Mouse (Mus musculus): ENCODE measurements around the gene Mbd3. TPM values are rescaled to one million over a fixed set of nuclear protein-coding genes. Genes with fewer than 3 reads are reported as not detected.
A peak's percentile ranks its signal among the peaks of the same experiment; 100 is the strongest.

The Mbd3 gene
- polyA plus RNA-seq, 1 experiment from 2014 or later, result 87.4 TPM

- Histone ChIP-seq H3K27ac (peak overlapping the region; percentile 80), H3K9me3 (replicated peaks) (no peaks in the 10 kb centered on the region), H3K9ac (peak overlapping the region; percentile 82), H3K27me3 (peaks cover 7% of the 10 kb centered on the region; the same call in 1 of the 2 replicates), H3K36me3 (peaks cover 26% of the 10 kb centered on the region), H3K4me1 (replicated peaks) (peaks cover 57% of the 10 kb centered on the region), H3K4me3 (replicated peaks) (no peak overlapping the region), H3K4me2 (peak overlapping the region; percentile 98)
- 68% methylated on average over 4 of the region's 4 CpGs for WGBS (ENCODE audit: insufficient replicate concordance)
- ATAC-seq (ENCODE audit: low read depth) (peak; percentile 21; the same call in 1 of the 2 replicates), DNase-seq (peak; percentile 52)
These were observed 15.2 kb downstream of the Mbd3 start for GRCm38 (mm10) chr10:80384115-80384639.

DNA sequence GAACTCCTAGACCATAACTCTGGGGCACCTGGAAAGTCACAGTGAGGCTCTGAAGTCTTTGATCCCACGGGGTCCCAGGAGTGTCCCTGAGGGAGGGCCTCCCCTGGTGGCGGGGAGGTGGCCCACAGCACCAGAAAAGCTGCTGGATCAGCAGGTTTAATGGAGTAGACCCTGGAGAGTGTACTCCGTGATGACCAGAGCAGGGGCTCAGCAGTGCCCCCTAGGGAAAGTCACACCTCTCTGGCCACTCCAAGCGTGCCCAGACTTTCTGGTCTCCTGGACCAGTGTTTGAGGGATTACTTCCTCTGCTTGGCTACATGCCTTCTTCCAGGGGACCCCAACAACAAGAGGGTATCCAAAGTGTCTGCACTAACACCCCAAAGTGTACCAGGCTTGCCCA lies 15.9 kb downstream of the Mbd3 start:
- 67% methylated on average over 4 of the region's 4 CpGs for WGBS (ENCODE audit: insufficient replicate concordance)
- Histone ChIP-seq H3K4me2 (no peak overlapping the region), H3K9ac (no peak overlapping the region), H3K4me3 (replicated peaks) (no peak overlapping the region), H3K9me3 (replicated peaks) (no peaks in the 10 kb centered on the region), H3K4me1 (replicated peaks) (peaks cover 54% of the 10 kb centered on the region), H3K36me3 (peaks cover 26% of the 10 kb centered on the region), H3K27ac (0 out of 2 replicates have a peak overlapping the region, but pooled peaks have one; percentile 80), H3K27me3 (peaks cover 7% of the 10 kb centered on the region; the same call in 1 of the 2 replicates)
- ATAC-seq (ENCODE audit: low read depth) (no peak), DNase-seq (no peak)

GRCm38 (mm10) chr10:80382641-80383365 lies 16.5 kb downstream of the Mbd3 start:
- peaks cover 7% of the 10 kb centered on the region; the same call in 1 of the 2 replicates for H3K27me3 ChIP-seq
- ATAC-seq (ENCODE audit: low read depth) (no peak), DNase-seq (no peak)
- peaks cover 26% of the 10 kb centered on the region for H3K36me3 ChIP-seq
- 88% methylated on average over 7 of the region's 7 CpGs for WGBS (ENCODE audit: insufficient replicate concordance)
- H3K27ac ChIP-seq, result no peak overlapping the region; the same call in 1 of the 2 replicates
- H3K9me3 ChIP-seq (replicated peaks), result no peaks in the 10 kb centered on the region
- no peak overlapping the region for H3K4me2 ChIP-seq
- no peak overlapping the region for H3K9ac ChIP-seq
- H3K4me1 ChIP-seq (replicated peaks), result peaks cover 50% of the 10 kb centered on the region
- no peak overlapping the region for H3K4me3 ChIP-seq (replicated peaks)

- Histone ChIP-seq H3K4me3 (replicated peaks) (no peak overlapping the region), H3K27ac (no peak overlapping the region), H3K4me2 (no peak overlapping the region), H3K9me3 (replicated peaks) (no peaks in the 10 kb centered on the region), H3K4me1 (replicated peaks) (0 out of 2 replicates have a peak, but pooled peaks cover 7% of the 10 kb centered on the region), H3K36me3 (peaks cover 22% of the 10 kb centered on the region), H3K27me3 (peaks cover 6% of the 10 kb centered on the region), H3K9ac (no peak overlapping the region)
- ATAC-seq (ENCODE audit: low read depth) (no peak), DNase-seq (no peak)
- 46% methylated on average over 10 of the region's 10 CpGs for WGBS (ENCODE audit: insufficient replicate concordance)
These were observed 21.6 kb downstream of the Mbd3 start for GRCm38 (mm10) chr10:80377716-80378115.

GRCm38 (mm10) chr10:80376160-80376559 lies 23.2 kb downstream of the Mbd3 start:
- Histone ChIP-seq H3K27ac (no peak overlapping the region), H3K4me1 (replicated peaks) (peaks cover 12% of the 10 kb centered on the region; the same call in 1 of the 2 replicates), H3K27me3 (peaks cover 22% of the 10 kb centered on the region), H3K4me3 (replicated peaks) (no peak overlapping the region), H3K36me3 (peaks cover 6% of the 10 kb centered on the region), H3K9me3 (replicated peaks) (no peaks in the 10 kb centered on the region), H3K4me2 (no peak overlapping the region), H3K9ac (no peak overlapping the region)
- ATAC-seq (ENCODE audit: low read depth), result 0 out of 2 replicates have a peak, but pooled peaks have one; percentile 27
- peak; percentile 80 for DNase-seq
- under 1% methylated on average over 7 of the region's 7 CpGs for WGBS (ENCODE audit: insufficient replicate concordance)

DNA sequence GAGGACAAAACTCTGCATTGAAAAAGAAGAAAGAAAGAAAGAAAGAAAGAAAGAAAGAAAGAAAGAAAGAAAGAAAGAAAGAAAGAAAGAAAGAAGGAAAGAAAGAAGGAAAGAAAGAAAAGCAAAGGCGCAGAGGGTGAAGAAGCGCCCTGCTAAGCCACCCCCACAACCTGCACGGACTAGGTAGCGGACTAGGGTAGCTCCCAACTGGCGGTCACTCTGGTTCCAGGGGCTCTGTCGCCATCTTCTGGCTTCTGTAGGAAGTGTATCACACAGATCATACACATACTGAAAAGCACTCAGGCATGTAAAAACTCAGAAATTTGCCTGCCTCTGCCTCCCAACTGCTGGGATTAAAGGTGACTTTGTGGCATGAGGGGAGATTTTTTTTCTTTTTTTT lies 25.3 kb downstream of the Mbd3 start:
- Histone ChIP-seq H3K4me1 (replicated peaks) (peaks cover 12% of the 10 kb centered on the region; the same call in 1 of the 2 replicates), H3K4me2 (no peak overlapping the region), H3K27me3 (peaks cover 27% of the 10 kb centered on the region), H3K27ac (no peak overlapping the region), H3K4me3 (replicated peaks) (no peak overlapping the region), H3K9ac (no peak overlapping the region), H3K36me3 (no peaks in the 10 kb centered on the region), H3K9me3 (replicated peaks) (no peaks in the 10 kb centered on the region)
- 20% methylated on average over 6 of the region's 6 CpGs for WGBS (ENCODE audit: insufficient replicate concordance)
- DNase-seq (peak; percentile 67), ATAC-seq (ENCODE audit: low read depth) (peak; percentile 51; the same call in 1 of the 2 replicates)

GRCm38 (mm10) chr10:80372706-80373105 lies 26.6 kb downstream of the Mbd3 start:
- Histone ChIP-seq H3K9me3 (replicated peaks) (no peaks in the 10 kb centered on the region), H3K4me1 (replicated peaks) (peaks cover 5% of the 10 kb centered on the region; the same call in 1 of the 2 replicates), H3K4me3 (replicated peaks) (no peak overlapping the region), H3K36me3 (no peaks in the 10 kb centered on the region), H3K27me3 (peaks cover 36% of the 10 kb centered on the region), H3K9ac (no peak overlapping the region), H3K4me2 (no peak overlapping the region), H3K27ac (no peak overlapping the region)
- DNase-seq, result no peak
- no peak for ATAC-seq (ENCODE audit: low read depth)
- 68% methylated on average over 6 of the region's 6 CpGs for WGBS (ENCODE audit: insufficient replicate concordance)

- Histone ChIP-seq H3K9ac (no peak overlapping the region), H3K27me3 (peaks cover 43% of the 10 kb centered on the region), H3K9me3 (replicated peaks) (no peaks in the 10 kb centered on the region), H3K4me3 (replicated peaks) (no peak overlapping the region), H3K4me1 (replicated peaks) (peaks cover 5% of the 10 kb centered on the region; the same call in 1 of the 2 replicates), H3K27ac (no peak overlapping the region), H3K36me3 (no peaks in the 10 kb centered on the region), H3K4me2 (no peak overlapping the region)
- ATAC-seq (ENCODE audit: low read depth) (no peak), DNase-seq (no peak)
- WGBS (ENCODE audit: insufficient replicate concordance), result 50% methylated on average over 9 of the region's 9 CpGs
These were observed 27.4 kb downstream of the Mbd3 start for GRCm38 (mm10) chr10:80371983-80372382.

DNA sequence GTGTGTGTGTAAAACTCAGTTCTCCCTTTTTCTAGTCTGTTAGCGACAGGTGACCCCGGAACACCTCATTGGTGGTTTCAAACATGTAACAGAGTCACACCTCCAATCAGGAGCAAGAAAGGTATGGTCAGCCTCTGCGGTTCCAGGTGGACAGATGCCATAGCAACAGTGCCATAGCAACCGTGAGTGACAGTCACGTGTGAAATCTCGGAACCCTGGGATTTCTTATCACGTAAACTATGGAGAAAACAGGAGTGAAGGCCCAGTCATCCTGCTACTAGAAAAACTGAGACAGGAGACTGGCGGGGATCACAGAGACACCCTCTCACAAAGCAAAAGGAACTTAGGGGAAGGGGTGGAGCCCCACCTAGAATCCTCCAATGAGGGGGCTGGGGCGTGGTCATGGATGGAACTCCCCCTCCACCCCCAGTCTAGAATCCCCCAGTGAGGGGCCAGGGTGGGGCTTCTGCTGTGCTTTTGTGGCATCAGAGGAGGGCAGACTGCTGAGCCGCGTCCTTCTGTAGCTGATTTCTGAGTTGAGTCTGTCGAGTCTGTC lies 27.9 kb downstream of the Mbd3 start:
- Histone ChIP-seq H3K4me3 (replicated peaks) (no peak overlapping the region), H3K4me2 (no peak overlapping the region), H3K4me1 (replicated peaks) (peaks cover 5% of the 10 kb centered on the region; the same call in 1 of the 2 replicates), H3K9ac (no peak overlapping the region), H3K27ac (no peak overlapping the region), H3K9me3 (replicated peaks) (no peaks in the 10 kb centered on the region), H3K27me3 (peaks cover 48% of the 10 kb centered on the region), H3K36me3 (no peaks in the 10 kb centered on the region)
- ATAC-seq (ENCODE audit: low read depth) (no peak), DNase-seq (no peak)
- 9% methylated on average over 12 of the region's 12 CpGs for WGBS (ENCODE audit: insufficient replicate concordance)

- 64% methylated on average over 21 of the region's 21 CpGs for WGBS (ENCODE audit: insufficient replicate concordance)
- Histone ChIP-seq H3K4me2 (no peak overlapping the region), H3K9ac (no peak overlapping the region), H3K27me3 (peaks cover 61% of the 10 kb centered on the region), H3K9me3 (replicated peaks) (no peaks in the 10 kb centered on the region), H3K27ac (no peak overlapping the region), H3K36me3 (no peaks in the 10 kb centered on the region), H3K4me1 (replicated peaks) (peaks cover 5% of the 10 kb centered on the region; the same call in 1 of the 2 replicates), H3K4me3 (replicated peaks) (no peak overlapping the region)
- DNase-seq (no peak), ATAC-seq (ENCODE audit: low read depth) (no peak)
These were observed 29.2 kb downstream of the Mbd3 start for GRCm38 (mm10) chr10:80369995-80370747.

GRCm38 (mm10) chr10:80368392-80368791 lies 31.0 kb downstream of the Mbd3 start:
- H3K4me1 ChIP-seq (replicated peaks), result peaks cover 5% of the 10 kb centered on the region; the same call in 1 of the 2 replicates
- H3K27ac ChIP-seq, result no peak overlapping the region
- no peak overlapping the region for H3K4me2 ChIP-seq
- H3K27me3 ChIP-seq, result peaks cover 78% of the 10 kb centered on the region
- WGBS (ENCODE audit: insufficient replicate concordance), result 78% methylated on average over 6 of the region's 6 CpGs
- H3K4me3 ChIP-seq (replicated peaks), result no peak overlapping the region
- H3K36me3 ChIP-seq, result no peaks in the 10 kb centered on the region
- DNase-seq (no peak), ATAC-seq (ENCODE audit: low read depth) (no peak)
- H3K9me3 ChIP-seq (replicated peaks), result no peaks in the 10 kb centered on the region
- no peak overlapping the region for H3K9ac ChIP-seq
